Mouse (Mus musculus) left cerebral cortex, postnatal 14 days (tissue): ENCODE measurements at regions not wholly inside any gene's neighbourhood (a gene's known extent, or its start where the extent isn't known, plus 50 kb on each side); places are given as distances from the start of the nearest gene placed in this dataset.

ENCODE experiments used
- DNase-seq, 2 experiments: peaks; one replicate each; pipeline ENCODE4 v3.0.0; 2021 to 2022; ENCODE audit warnings: low spot score in 2 of 2, mixed read lengths in 1 of 2
- intact Hi-C: fragments of 180-260 bp; cut with DNase I; formaldehyde crosslinking; loops from one replicate; pipeline ENCODE4 v1.15.1; 2025

DNA sequence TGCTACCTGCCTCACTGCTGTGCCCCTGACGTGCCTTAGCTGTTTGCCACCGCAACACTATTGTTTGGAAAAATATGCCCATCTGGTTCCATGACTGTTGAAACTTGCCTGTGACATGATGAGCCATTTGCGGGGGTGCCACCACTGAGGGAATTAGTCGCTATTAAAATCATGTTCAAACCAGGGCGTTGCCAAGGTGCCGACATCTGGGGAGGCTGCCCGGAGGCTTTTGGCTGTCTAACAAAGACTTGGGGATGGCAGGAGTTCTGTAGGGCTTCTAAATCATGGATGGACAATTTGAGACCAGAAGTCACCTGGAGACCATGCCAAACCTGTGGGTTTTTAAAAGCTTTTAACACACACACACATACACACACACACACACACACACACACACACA is 100.5 kb upstream of the Arntl start:
- intact Hi-C loops = no loop called here
- no peak for DNase-seq

DNA sequence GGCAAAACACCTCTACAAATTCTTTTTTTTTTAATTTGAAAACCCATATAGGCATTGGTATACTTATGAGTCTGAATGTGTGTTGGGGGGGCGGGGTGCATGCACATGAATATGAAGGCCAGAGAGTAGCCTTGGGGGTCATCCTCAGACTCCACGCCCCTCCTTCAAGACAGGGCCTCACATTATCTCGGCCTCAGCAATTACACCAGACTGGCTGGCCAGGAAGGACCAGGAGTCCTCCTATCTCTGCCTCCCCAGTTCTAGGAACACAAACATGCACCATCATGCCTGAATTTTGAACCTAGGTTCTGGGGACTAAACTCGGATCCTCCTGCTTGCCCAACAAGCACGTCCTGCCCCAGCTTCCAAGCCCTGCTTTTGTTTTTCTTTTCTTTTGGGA is 99.3 kb upstream of the Arntl start:
- intact Hi-C loops = no loop called here
- DNase-seq = no peak

GRCm38 (mm10) chr7:113108442-113109000 is 98.7 kb upstream of the Arntl start:
- DNase-seq = no peak
- intact Hi-C loops = no loop called here

GRCm38 (mm10) chr7:113109481-113109880 is 97.8 kb upstream of the Arntl start:
- DNase-seq = no peak
- intact Hi-C loops = no loop called here

GRCm38 (mm10) chr7:113110867-113111508 is 96.3 kb upstream of the Arntl start:
- DNase-seq = no peak
- intact Hi-C loops = no loop called here

DNA sequence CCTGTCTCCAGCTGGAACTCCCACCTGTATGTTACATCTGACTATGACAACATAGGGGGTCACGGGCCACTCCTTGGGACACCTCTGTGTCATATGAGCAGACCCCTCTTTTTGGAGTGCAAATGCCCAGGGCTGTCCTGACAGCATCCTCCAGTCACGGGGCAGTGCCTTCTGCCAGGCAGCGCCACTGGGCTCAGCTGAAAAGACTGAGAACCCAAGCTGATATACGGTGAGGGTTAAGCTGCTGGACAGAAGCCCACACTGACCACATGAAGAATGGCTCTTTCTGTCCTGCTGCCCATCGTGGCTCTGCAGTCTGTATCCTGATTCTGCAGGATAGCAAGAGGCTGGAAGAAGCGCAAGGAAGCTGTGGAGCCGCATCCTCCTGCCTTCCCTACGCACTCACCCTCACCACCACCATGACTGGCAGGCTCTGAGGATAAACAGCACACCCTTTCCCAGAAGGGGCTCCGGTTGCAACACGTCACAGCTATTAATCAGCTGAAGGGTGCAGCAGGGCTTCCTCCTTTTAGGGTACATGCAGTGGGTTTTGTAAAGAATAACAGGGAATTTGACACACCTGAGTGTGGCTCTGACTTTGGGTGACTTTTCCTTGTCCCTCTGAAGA is 93.9 kb upstream of the Arntl start:
- intact Hi-C loops = no loop called here
- DNase-seq = no peak

- no peak for DNase-seq
- intact Hi-C loops = no loop called here
Observed at GRCm38 (mm10) chr7:113117599-113117998, 89.7 kb upstream of the Arntl start.

DNA sequence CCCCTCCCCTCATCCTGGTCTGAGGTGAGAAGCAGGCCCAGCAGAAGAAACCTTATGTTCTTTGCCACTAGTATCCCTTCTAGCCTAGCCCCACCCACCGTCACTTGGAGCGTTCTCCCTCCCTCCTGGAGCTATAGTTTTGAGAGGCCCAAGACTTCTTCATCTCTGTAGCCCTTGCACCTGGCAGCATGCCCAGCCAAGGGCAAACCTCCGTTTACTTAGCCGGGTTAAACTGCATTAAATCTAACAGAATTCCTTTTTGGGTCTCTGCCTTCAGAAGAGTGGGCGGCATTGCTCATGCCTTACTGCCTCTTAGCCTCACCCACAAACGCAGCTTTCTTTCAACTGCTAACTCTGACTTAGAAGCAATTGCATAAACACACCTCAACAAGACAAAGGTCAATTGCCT is 85.3 kb upstream of the Arntl start:
- DNase-seq = no peak
- intact Hi-C loops = no loop called here

- intact Hi-C loops = no loop called here
- DNase-seq = no peak
Observed at GRCm38 (mm10) chr7:113126010-113126409, 81.3 kb upstream of the Arntl start.

GRCm38 (mm10) chr7:113130552-113130951 is 76.7 kb upstream of the Arntl start:
- intact Hi-C loops = loop anchor here (5.0 kb wide), 1 partner anchor 753 kb away; no protein-coding TSS in a partner anchor
- no peak for DNase-seq

DNA sequence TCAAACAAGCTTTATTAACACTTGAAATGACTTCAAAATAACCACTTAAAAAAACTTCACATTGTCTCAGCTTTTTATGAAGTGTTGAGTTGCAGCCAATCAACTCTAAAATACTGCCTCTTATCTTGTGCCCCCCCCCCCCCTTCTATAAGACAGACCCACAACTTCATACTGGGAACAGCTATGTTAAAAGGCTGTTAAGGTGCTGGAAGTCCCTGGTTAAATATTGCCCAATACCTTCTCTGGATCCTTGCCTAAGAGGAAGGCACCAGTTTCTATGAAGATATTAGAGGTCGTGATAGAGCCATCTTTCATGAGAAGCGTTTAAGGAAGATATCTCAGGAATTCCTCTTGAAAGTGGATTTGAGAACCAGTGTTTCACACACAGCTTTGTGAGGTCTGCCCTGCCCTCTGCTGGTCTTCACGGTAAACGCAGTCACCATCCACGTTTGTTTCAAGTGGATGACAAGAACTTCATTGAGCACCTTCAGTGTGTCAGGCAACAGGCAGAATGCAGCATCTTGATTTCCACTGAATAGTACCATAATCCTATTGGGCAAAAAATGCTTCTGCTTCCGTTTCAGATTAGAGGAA is 75.2 kb upstream of the Arntl start:
- intact Hi-C loops = loop anchor here (1.0 to 5.0 kb wide), 2 partner anchors 212 to 755 kb away; no protein-coding TSS in a partner anchor
- DNase-seq = peak; percentile 90 to 93

GRCm38 (mm10) chr7:113133891-113134290 is 73.4 kb upstream of the Arntl start:
- intact Hi-C loops = loop anchor here (5.0 kb wide), 1 partner anchor 757 kb away; no protein-coding TSS in a partner anchor
- DNase-seq = no peak

GRCm38 (mm10) chr7:113140011-113140438 is 67.2 kb upstream of the Arntl start:
- intact Hi-C loops = loop anchor here (5.0 to 10.0 kb wide), 3 partner anchors 112 to 455 kb away; partner anchors contain the start of gene Btbd10
- peak; percentile 45 to 65 for DNase-seq

- intact Hi-C loops = loop anchor here (2.0 to 10.0 kb wide), 4 partner anchors 110 to 453 kb away; partner anchors contain the start of gene Btbd10
- peak; percentile 60 to 76 for DNase-seq
Observed at GRCm38 (mm10) chr7:113141846-113142683, 65.2 kb upstream of the Arntl start.

DNA sequence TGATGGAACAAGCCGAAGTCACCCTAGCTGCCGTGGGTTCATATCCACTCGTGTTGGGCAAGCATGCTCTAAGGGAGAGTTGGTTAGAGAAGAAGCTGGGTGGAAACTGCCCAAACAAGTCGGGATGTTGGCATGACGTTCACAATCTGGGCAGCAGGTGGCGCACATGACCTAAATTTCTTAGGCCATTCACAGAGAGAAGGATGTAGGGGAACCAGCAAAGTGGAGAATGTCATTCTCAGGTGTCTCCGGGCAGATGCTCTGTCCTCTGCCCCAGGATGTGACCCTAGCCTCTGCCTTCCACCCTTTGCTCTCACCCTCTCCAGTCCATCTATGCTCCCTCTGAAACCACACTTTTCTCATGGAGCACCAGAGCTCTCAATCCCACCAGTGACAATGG is 63.7 kb upstream of the Arntl start:
- intact Hi-C loops = loop anchor here (1.0 to 10.0 kb wide), 5 partner anchors 109 to 451 kb away; partner anchors contain the start of gene Btbd10
- DNase-seq = peak; percentile 83 to 94

DNA sequence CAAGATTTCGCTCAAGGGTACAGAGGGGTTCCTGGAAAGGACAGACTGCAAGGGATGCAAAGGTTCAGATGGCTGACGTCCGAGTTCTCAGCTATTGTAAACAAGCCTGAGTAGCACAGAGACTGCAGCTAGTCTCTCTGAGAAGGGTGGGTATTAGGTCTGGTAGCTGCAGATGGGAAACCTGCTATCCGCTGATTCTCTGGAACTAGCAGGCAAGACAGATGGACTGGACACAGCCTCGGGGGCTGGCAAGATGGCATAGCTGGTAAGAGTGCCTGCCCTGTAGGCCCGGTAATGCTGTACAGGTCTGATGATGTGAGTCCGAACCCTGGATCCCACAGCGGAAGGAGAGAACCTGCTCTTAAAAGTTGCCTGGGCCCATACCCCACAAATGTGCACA is 62.2 kb upstream of the Arntl start:
- no peak for DNase-seq

DNA sequence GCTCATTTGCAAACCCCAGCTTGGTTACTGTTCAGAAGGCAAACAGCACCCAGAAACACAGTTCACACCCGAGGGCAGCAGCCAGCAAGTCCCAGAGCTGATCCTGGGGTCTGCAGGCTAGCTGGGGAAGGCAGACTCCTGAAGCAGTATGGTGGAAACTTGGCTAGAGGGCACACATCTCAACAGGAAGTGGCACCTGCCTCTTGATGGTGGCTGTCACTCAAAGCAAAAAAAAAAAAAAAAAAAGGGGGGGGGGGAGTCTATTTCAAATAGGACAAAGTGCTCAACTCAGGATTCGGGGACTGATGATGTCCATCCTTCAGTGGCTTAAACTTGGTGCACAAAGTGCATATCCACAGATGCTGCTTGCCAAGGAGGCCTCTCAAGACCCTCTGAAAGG is 61.2 kb upstream of the Arntl start:
- intact Hi-C loops = loop anchor here (5.0 to 10.0 kb wide), 2 partner anchors 61 to 449 kb away; partner anchors contain the start of gene Arntl

More for the DNA sequence above, 62.2 kb upstream of the Arntl start:
- intact Hi-C loops = loop anchor here (5.0 to 10.0 kb wide), 2 partner anchors 62 to 450 kb away; partner anchors contain the start of gene Arntl

GRCm38 (mm10) chr7:113146526-113146925 is 60.7 kb upstream of the Arntl start:
- intact Hi-C loops = loop anchor here (5.0 to 10.0 kb wide), 2 partner anchors 61 to 448 kb away; partner anchors contain the start of gene Arntl
- DNase-seq = no peak

More for the DNA sequence above, 61.2 kb upstream of the Arntl start:
- DNase-seq = no peak
